Mouse (Mus musculus): ENCODE data around the gene Cd200r3.

GRCm38 (mm10) chr16:44962296-44962695, 18.8 kb downstream of the Cd200r3 start:
- TF ChIP-seq EP300 (IDR thresholded peaks at IDR 0.05; ENCODE audit: low read depth): no peak
- TF ChIP-seq CTCF (IDR thresholded peaks at IDR 0.05; ENCODE audit: low read depth): no peak

Data from liver, embryonic 14.5 days (tissue).